Mouse (Mus musculus) heart, embryonic 15.5 days (tissue): ENCODE measurements at regions not wholly inside any gene's neighbourhood (a gene's known extent, or its start where the extent isn't known, plus 50 kb on each side); places are given as distances from the start of the nearest gene placed in this dataset.

ENCODE experiments used
- ATAC-seq: fragments of 200-750 bp; cut with Nextera tagmentation; replicated peaks from 2 replicates; pipeline ENCODE4 v1.8.0; 2017; ENCODE audit warnings: low read depth, moderate TSS enrichment; ENCODE audit not compliant: insufficient number of reproducible peaks, insufficient read depth, low FRiP score
- H3K27ac ChIP-seq: fragments of 300-500 bp; sonication (generic); 2 replicates; pipeline ENCODE4 v1.5.1; 2015; ENCODE audit warnings: mild to moderate bottlenecking, inconsistent platforms
- H3K27me3 ChIP-seq: fragments of 300-500 bp; sonication (generic); 2 replicates; pipeline ENCODE4 v1.6.1; 2015; ENCODE audit warnings: inconsistent platforms
- H3K36me3 ChIP-seq: fragments of 300-500 bp; sonication (generic); 2 replicates; pipeline ENCODE4 v1.6.1; 2015; ENCODE audit warnings: mild to moderate bottlenecking, inconsistent platforms
- H3K4me1 ChIP-seq: fragments of 300-500 bp; sonication (generic); replicated peaks from 2 replicates; pipeline ENCODE4 v1.6.1; 2015; ENCODE audit warnings: inconsistent platforms
- H3K4me2 ChIP-seq: fragments of 300-500 bp; sonication (generic); 2 replicates; pipeline ENCODE4 v1.6.1; 2015; ENCODE audit warnings: inconsistent platforms, mild to moderate bottlenecking, moderate library complexity
- H3K4me3 ChIP-seq: fragments of 300-500 bp; sonication (generic); 2 replicates; pipeline ENCODE4 v1.5.1; 2015; ENCODE audit warnings: mild to moderate bottlenecking, inconsistent platforms
- H3K9ac ChIP-seq: fragments of 300-500 bp; sonication (generic); 2 replicates; pipeline ENCODE4 v1.6.1; 2015; ENCODE audit warnings: mild to moderate bottlenecking, inconsistent platforms
- H3K9me3 ChIP-seq: fragments of 300-500 bp; sonication (generic); replicated peaks from 2 replicates; pipeline ENCODE4 v1.6.1; 2016; ENCODE audit warnings: inconsistent platforms
- WGBS: fragments of 180-500 bp; shearing (Covaris S2); methylation state at CpG from one replicate; pipeline ENCODE4 v1.1.7; 2015; ENCODE audit warnings: mixed read lengths; 5-methylcytosine and 5-hydroxymethylcytosine counted together

GRCm38 (mm10) chr5:46278190-46278589, 420.8 kb upstream of the Lcorl start:
- Histone ChIP-seq H3K36me3 (no peaks in the 10 kb centered on the region), H3K27ac (no peak overlapping the region), H3K27me3 (no peaks in the 10 kb centered on the region), H3K9ac (no peak overlapping the region), H3K4me2 (no peak overlapping the region), H3K4me3 (no peak overlapping the region), H3K4me1 (no peaks in the 10 kb centered on the region), H3K9me3 (no peaks in the 10 kb centered on the region)
- no peak for ATAC-seq

DNA sequence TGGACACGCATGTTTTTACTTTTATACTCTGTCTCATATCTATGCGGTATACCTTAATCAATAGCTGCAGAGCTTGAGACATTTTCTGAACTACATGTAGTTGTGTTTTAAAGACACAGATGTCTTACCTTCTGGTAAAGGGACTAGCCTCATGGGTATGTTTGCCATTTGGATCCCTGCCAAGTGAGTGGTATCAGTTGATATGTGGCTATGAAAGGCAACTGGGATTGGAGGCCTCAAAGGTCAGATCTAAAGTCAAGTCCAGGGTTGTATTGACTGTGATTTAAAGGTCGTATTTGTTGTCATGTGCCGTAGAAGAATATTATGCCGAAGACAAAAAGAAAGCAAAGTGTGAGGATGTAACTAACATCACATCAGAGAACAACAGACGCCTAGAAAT, 399.3 kb upstream of the Lcorl start:
- 75% methylated on average over 6 of the region's 6 CpGs for WGBS
- ATAC-seq: no peak
- no peaks in the 10 kb centered on the region for H3K36me3 ChIP-seq

GRCm38 (mm10) chr5:46253940-46254339, 396.5 kb upstream of the Lcorl start:
- no peak for ATAC-seq
- Histone ChIP-seq H3K27ac (no peak overlapping the region), H3K36me3 (no peaks in the 10 kb centered on the region), H3K4me2 (no peak overlapping the region), H3K9ac (no peak overlapping the region), H3K27me3 (no peaks in the 10 kb centered on the region), H3K4me1 (0 out of 2 replicates have a peak, but pooled peaks cover 2% of the 10 kb centered on the region), H3K4me3 (no peak overlapping the region), H3K9me3 (no peaks in the 10 kb centered on the region)

More for the DNA sequence above, 399.3 kb upstream of the Lcorl start:
- no peak overlapping the region for H3K4me2 ChIP-seq
- 0 out of 2 replicates have a peak, but pooled peaks cover 2% of the 10 kb centered on the region for H3K4me1 ChIP-seq
- H3K9me3 ChIP-seq: no peaks in the 10 kb centered on the region
- H3K4me3 ChIP-seq: no peak overlapping the region
- H3K9ac ChIP-seq: no peak overlapping the region
- no peaks in the 10 kb centered on the region for H3K27me3 ChIP-seq
- H3K27ac ChIP-seq: no peak overlapping the region

GRCm38 (mm10) chr5:46235364-46236067, 378.1 kb upstream of the Lcorl start:
- ATAC-seq: no peak
- no peaks in the 10 kb centered on the region for H3K36me3 ChIP-seq
- no peaks in the 10 kb centered on the region; the same call in 1 of the 2 replicates for H3K4me1 ChIP-seq
- H3K9me3 ChIP-seq: no peaks in the 10 kb centered on the region
- H3K9ac ChIP-seq: no peak overlapping the region
- no peak overlapping the region for H3K4me3 ChIP-seq
- no peak overlapping the region for H3K27ac ChIP-seq
- WGBS: 66% methylated on average over 5 of the region's 5 CpGs
- no peaks in the 10 kb centered on the region for H3K27me3 ChIP-seq
- no peak overlapping the region for H3K4me2 ChIP-seq

GRCm38 (mm10) chr5:46232780-46233179, 375.4 kb upstream of the Lcorl start:
- Histone ChIP-seq H3K27ac (no peak overlapping the region), H3K9ac (no peak overlapping the region), H3K4me3 (no peak overlapping the region), H3K9me3 (no peaks in the 10 kb centered on the region), H3K4me1 (no peaks in the 10 kb centered on the region), H3K27me3 (no peaks in the 10 kb centered on the region), H3K36me3 (no peaks in the 10 kb centered on the region), H3K4me2 (no peak overlapping the region)
- no peak for ATAC-seq

GRCm38 (mm10) chr5:46228667-46229066, 371.3 kb upstream of the Lcorl start:
- H3K36me3 ChIP-seq: no peaks in the 10 kb centered on the region
- no peak for ATAC-seq
- H3K4me2 ChIP-seq: no peak overlapping the region
- no peak overlapping the region for H3K9ac ChIP-seq
- no peak overlapping the region for H3K4me3 ChIP-seq
- no peak overlapping the region for H3K27ac ChIP-seq
- H3K27me3 ChIP-seq: no peaks in the 10 kb centered on the region
- H3K4me1 ChIP-seq: no peaks in the 10 kb centered on the region
- WGBS: 64% methylated on average over 3 of the region's 3 CpGs
- H3K9me3 ChIP-seq: no peaks in the 10 kb centered on the region

GRCm38 (mm10) chr5:46212845-46213468, 355.5 kb upstream of the Lcorl start:
- WGBS: 61% methylated on average over 4 of the region's 4 CpGs
- peaks cover 9% of the 10 kb centered on the region; the same call in 1 of the 2 replicates for H3K4me1 ChIP-seq
- H3K36me3 ChIP-seq: no peaks in the 10 kb centered on the region
- no peaks in the 10 kb centered on the region for H3K27me3 ChIP-seq
- no peak overlapping the region for H3K4me3 ChIP-seq
- no peak overlapping the region for H3K4me2 ChIP-seq
- ATAC-seq: no peak
- no peak overlapping the region for H3K9ac ChIP-seq
- no peaks in the 10 kb centered on the region for H3K9me3 ChIP-seq
- no peak overlapping the region for H3K27ac ChIP-seq

- 18% methylated on average over 2 of the region's 2 CpGs for WGBS
- Histone ChIP-seq H3K36me3 (no peaks in the 10 kb centered on the region), H3K4me3 (no peak overlapping the region), H3K9ac (no peak overlapping the region), H3K4me2 (no peak overlapping the region), H3K4me1 (peaks cover 9% of the 10 kb centered on the region; the same call in 1 of the 2 replicates), H3K27me3 (no peaks in the 10 kb centered on the region), H3K9me3 (no peaks in the 10 kb centered on the region), H3K27ac (no peak overlapping the region)
- no peak for ATAC-seq
Measured at GRCm38 (mm10) chr5:46209076-46209475, 351.7 kb upstream of the Lcorl start.

DNA sequence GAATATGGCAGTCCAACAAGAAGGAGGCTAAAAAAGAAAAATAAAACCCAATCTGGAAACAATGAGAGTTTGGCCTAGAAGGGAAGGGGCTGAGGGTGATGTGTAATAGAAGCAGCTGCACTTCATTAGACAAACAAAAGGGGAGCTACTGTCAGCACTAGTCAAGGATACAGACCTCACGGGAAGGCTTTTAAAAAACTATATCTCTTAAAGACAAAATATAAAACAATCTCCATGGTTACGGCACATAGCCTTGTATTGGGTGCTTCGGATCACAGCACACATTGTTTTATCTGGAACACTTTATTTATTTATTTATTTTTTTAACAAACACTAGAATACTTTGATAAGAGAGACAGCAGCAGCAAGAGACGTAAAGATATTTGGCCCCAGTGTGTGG, 346.3 kb upstream of the Lcorl start:
- no peaks in the 10 kb centered on the region for H3K36me3 ChIP-seq
- H3K27ac ChIP-seq: no peak overlapping the region
- H3K27me3 ChIP-seq: no peaks in the 10 kb centered on the region
- no peaks in the 10 kb centered on the region for H3K9me3 ChIP-seq
- H3K4me2 ChIP-seq: no peak overlapping the region
- 63% methylated on average over 4 of the region's 4 CpGs for WGBS
- no peak overlapping the region for H3K4me3 ChIP-seq
- H3K9ac ChIP-seq: no peak overlapping the region
- ATAC-seq: 0 out of 2 replicates have a peak, but pooled peaks have one; percentile 53
- H3K4me1 ChIP-seq: peaks cover under 1% of the 10 kb centered on the region; the same call in 1 of the 2 replicates

- H3K27me3 ChIP-seq: no peaks in the 10 kb centered on the region
- 74% methylated on average over 2 of the region's 2 CpGs for WGBS
- H3K4me3 ChIP-seq: no peak overlapping the region
- no peak overlapping the region for H3K27ac ChIP-seq
- H3K4me1 ChIP-seq: no peaks in the 10 kb centered on the region
- H3K36me3 ChIP-seq: no peaks in the 10 kb centered on the region
- H3K9me3 ChIP-seq: no peaks in the 10 kb centered on the region
- ATAC-seq: no peak
- H3K9ac ChIP-seq: no peak overlapping the region
- no peak overlapping the region for H3K4me2 ChIP-seq
Measured at GRCm38 (mm10) chr5:46202457-46202772, 345.0 kb upstream of the Lcorl start.

DNA sequence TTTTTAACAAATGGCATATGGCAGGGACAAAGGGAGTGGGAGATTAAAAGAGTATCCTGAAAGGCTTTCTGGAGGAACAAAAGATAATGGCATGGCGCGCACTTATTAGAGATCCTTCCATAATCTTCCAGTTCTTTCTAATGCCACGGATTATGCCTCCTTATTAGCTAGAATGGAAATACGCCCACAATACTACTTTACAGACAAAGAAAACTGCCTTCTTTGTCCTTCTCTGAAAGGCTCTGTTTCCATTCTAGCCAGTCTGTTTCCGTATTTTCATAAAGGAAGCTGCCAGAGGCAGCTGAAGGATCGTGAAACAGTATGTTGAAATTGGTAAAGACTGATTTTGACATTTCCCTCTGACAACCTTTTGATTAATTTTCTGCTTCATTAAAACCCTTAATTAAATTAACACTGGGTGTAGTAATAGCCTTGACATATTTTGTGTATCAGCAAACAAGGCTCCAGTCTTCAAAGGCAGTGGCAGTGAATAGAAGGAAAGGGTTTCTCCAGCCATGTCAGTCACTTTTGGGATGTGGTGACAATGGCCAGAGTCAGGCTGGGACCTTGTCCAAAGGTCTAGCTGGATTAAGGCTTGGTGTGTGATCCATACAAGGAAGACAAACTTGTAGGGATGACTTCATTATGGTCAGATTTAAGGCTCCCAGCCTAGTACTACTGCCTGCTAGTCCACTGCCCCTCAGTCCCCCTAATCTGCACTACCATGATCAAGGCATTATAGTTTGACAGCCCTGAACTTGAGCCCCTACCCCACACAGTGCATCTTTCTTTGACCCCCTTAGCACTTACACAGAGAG, 344.4 kb upstream of the Lcorl start:
- Histone ChIP-seq H3K27me3 (no peaks in the 10 kb centered on the region), H3K4me2 (no peak overlapping the region), H3K36me3 (no peaks in the 10 kb centered on the region), H3K4me1 (no peaks in the 10 kb centered on the region), H3K27ac (no peak overlapping the region), H3K4me3 (no peak overlapping the region), H3K9me3 (no peaks in the 10 kb centered on the region), H3K9ac (no peak overlapping the region)
- ATAC-seq: no peak; the same call in 1 of the 2 replicates
- WGBS: 65% methylated on average over 6 of the region's 6 CpGs
